Mouse (Mus musculus): ENCODE data around the gene Gm10198. TPM values are rescaled to one million over a fixed set of nuclear protein-coding genes. Genes with fewer than 3 reads are reported as not detected.

The Gm10198 gene
- total RNA-seq, 4 experiments from 2014 or later: not detected

Other genes with a start within 250 kb of the Gm10198 start
- gene Gpbp1, start 102.7 kb upstream of the Gm10198 start, total RNA-seq (2022): 10 to 100 TPM; 52.7 to 63.6 (median 56.0) TPM
- not detected for gene Gm49496, start 42.8 kb upstream of the Gm10198 start, total RNA-seq (2022)
- gene Mier3, start 88.2 kb downstream of the Gm10198 start, total RNA-seq (2022): 10 to 100 TPM in 1 of 4 experiments, 1 to 10 TPM in 3; 6.9 to 10.2 (median 9.1) TPM
- gene Map3k1, start 216.2 kb downstream of the Gm10198 start, total RNA-seq (2022): 1 to 10 TPM; 6.7 to 8.1 (median 7.2) TPM

All from gastrocnemius, adult 8-10 months (tissue).